Mouse (Mus musculus): ENCODE measurements at regions not wholly inside any gene's neighbourhood (a gene's known extent, or its start where the extent isn't known, plus 50 kb on each side); places are given as distances from the start of the nearest gene placed in this dataset.
A peak's percentile ranks its signal among the peaks of the same experiment; 100 is the strongest.

DNA sequence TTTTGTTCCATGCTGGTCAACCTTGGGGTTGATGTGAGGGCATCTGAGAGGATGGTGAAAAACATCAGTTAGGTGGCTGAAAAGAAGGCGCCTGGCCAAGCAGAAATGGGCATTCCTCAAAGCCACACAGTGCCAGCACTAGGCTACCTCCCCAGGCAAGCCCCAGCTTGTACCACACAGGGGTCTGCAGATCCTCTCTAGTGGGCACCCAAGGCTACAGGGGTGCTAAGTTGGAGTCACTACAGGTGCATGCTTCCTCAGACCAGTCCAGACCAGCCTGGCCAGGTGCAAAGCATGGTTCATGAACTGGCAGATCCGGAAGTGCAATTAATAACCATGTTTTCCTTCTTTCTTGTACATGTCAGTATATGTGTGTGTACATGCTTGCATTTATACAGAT, 137.1 kb downstream of the Plekhb2 start:
- Histone ChIP-seq H3K4me3 (ENCODE audit: low read length) (no peak overlapping the region), H3K4me2 (ENCODE audit: low read length) (no peak overlapping the region), H3K27me3 (replicated peaks; ENCODE audit: control insufficient read depth, insufficient read depth, low read length) (no peaks in the 10 kb centered on the region), H3K36me3 (ENCODE audit: control insufficient read depth, insufficient read depth, low read length) (no peaks in the 10 kb centered on the region), H3K4me1 (ENCODE audit: control insufficient read depth, insufficient read depth, low read depth, low read length) (no peaks in the 10 kb centered on the region), H3K9ac (ENCODE audit: low read depth, low read length) (no peak overlapping the region), H3K9me3 (ENCODE audit: control insufficient read depth, low read length) (no peaks in the 10 kb centered on the region), H3K27ac (ENCODE audit: low read depth, low read length) (no peak overlapping the region)
- no peak for ATAC-seq
- 94% methylated on average over 2 of the region's 2 CpGs for WGBS

DNA sequence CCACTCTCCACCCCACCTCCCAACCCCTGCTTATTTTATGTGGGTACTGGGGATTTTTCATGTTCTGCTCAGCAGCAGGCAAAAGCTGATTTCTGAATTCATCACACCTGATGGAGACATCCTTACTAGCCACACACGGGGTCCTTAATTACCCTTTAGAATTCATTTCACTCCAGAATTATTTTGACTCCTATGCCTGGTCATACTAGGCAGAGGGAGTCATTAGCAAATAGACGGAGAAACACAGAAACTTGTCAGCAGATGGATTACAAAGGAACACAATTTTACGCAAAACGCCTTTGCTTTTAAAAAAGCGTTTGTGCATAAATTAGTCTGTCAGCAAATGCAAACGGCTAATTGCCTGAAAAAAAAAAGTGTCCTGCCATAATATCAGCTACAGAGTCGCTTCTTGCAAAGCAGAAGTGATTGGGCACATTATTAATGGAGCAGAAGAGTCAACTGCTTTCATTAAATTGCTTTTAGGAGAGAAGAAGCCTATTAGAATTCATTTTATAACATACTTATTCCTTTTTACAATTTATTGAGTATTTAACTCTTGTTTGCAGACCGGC, 138.0 kb downstream of the Plekhb2 start:
- Histone ChIP-seq H3K9ac (ENCODE audit: low read depth, low read length) (no peak overlapping the region), H3K4me3 (ENCODE audit: low read length) (no peak overlapping the region), H3K27me3 (replicated peaks; ENCODE audit: control insufficient read depth, insufficient read depth, low read length) (no peaks in the 10 kb centered on the region), H3K4me2 (ENCODE audit: low read length) (no peak overlapping the region), H3K27ac (ENCODE audit: low read depth, low read length) (no peak overlapping the region), H3K36me3 (ENCODE audit: control insufficient read depth, insufficient read depth, low read length) (no peaks in the 10 kb centered on the region), H3K9me3 (ENCODE audit: control insufficient read depth, low read length) (no peaks in the 10 kb centered on the region), H3K4me1 (ENCODE audit: control insufficient read depth, insufficient read depth, low read depth, low read length) (no peaks in the 10 kb centered on the region)
- 37% methylated on average over 8 of the region's 8 CpGs for WGBS
- no peak for ATAC-seq

DNA sequence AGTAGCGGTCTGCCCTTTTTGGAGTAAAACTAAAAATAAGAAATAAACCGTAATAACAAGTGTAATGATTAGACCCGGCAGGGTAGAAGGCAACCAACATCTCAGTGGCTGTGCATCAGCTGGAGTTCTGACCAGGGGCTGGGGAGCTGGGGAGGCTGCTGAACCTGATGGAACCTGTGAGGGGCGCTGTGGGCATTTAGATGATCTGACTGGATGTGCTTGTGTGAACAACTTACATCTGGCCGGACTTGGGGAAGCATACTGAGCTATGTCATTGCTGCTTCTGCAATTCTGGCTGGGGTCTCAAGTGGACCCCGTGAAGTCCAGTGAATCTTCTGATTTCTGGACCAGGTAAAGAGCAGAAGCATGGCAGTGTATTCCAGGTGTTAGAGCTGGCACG, 138.4 kb downstream of the Plekhb2 start:
- no peak overlapping the region for H3K27ac ChIP-seq (ENCODE audit: low read depth, low read length)
- H3K4me2 ChIP-seq (ENCODE audit: low read length): no peak overlapping the region
- H3K27me3 ChIP-seq (replicated peaks; ENCODE audit: control insufficient read depth, insufficient read depth, low read length): no peaks in the 10 kb centered on the region
- H3K4me3 ChIP-seq (ENCODE audit: low read length): no peak overlapping the region
- WGBS: 71% methylated on average over 7 of the region's 7 CpGs
- H3K36me3 ChIP-seq (ENCODE audit: control insufficient read depth, insufficient read depth, low read length): no peaks in the 10 kb centered on the region
- no peak overlapping the region for H3K9ac ChIP-seq (ENCODE audit: low read depth, low read length)
- no peaks in the 10 kb centered on the region for H3K4me1 ChIP-seq (ENCODE audit: control insufficient read depth, insufficient read depth, low read depth, low read length)
- peak; percentile 70 for ATAC-seq
- H3K9me3 ChIP-seq (ENCODE audit: control insufficient read depth, low read length): no peaks in the 10 kb centered on the region

DNA sequence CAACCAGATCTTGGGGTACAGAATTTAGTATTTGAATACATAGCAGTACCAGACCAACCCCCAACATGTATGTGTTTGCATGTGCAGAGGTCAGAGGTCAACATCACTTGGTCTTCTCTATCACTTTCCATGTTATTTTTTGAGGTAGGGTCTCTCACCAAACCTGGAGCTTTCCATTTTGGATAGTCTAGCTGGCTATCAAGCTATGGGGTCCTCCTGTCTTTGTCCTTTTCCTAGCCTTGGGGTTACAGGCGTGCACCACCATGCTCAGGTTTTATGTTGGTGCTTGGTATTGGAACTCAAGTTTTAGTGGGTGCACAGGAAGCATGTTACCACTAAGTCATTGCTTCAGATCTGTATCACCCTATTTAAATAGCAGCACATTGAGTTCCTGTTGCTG, 151.0 kb downstream of the Plekhb2 start:
- Histone ChIP-seq H3K9ac (ENCODE audit: low read depth, low read length) (no peak overlapping the region), H3K4me2 (ENCODE audit: low read length) (no peak overlapping the region), H3K9me3 (ENCODE audit: control insufficient read depth, low read length) (no peaks in the 10 kb centered on the region), H3K27me3 (replicated peaks; ENCODE audit: control insufficient read depth, insufficient read depth, low read length) (no peaks in the 10 kb centered on the region), H3K36me3 (ENCODE audit: control insufficient read depth, insufficient read depth, low read length) (no peaks in the 10 kb centered on the region), H3K27ac (ENCODE audit: low read depth, low read length) (no peak overlapping the region), H3K4me1 (ENCODE audit: control insufficient read depth, insufficient read depth, low read depth, low read length) (no peaks in the 10 kb centered on the region), H3K4me3 (ENCODE audit: low read length) (no peak overlapping the region)
- WGBS: 75% methylated on average over 1 of the region's 1 CpGs
- ATAC-seq: no peak

DNA sequence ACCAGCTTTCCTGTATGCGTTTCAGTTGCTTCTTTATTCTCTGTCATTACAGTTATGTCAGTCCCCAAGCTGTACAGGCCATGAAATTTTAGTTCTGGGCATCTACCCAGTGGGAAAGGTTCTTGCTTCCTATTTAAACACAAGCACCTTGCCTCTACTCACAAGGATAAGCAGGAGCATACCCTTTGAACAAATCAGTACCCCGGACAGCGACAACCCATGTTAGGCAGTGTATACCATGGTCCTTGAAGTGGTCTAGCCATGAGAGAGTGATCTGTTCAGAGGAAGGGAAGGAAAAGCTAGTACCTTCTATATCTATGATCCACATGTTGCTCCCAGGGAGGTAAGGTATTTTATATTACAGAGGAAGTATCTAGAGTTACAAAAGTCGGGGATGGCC, 167.7 kb downstream of the Plekhb2 start:
- Histone ChIP-seq H3K4me3 (ENCODE audit: low read length) (no peak overlapping the region), H3K9me3 (ENCODE audit: control insufficient read depth, low read length) (no peaks in the 10 kb centered on the region), H3K9ac (ENCODE audit: low read depth, low read length) (no peak overlapping the region), H3K4me1 (ENCODE audit: control insufficient read depth, insufficient read depth, low read depth, low read length) (no peaks in the 10 kb centered on the region), H3K36me3 (ENCODE audit: control insufficient read depth, insufficient read depth, low read length) (no peaks in the 10 kb centered on the region), H3K27me3 (replicated peaks; ENCODE audit: control insufficient read depth, insufficient read depth, low read length) (no peaks in the 10 kb centered on the region), H3K4me2 (ENCODE audit: low read length) (no peak overlapping the region), H3K27ac (ENCODE audit: low read depth, low read length) (no peak overlapping the region)
- WGBS: 77% methylated on average over 4 of the region's 4 CpGs
- ATAC-seq: no peak

DNA sequence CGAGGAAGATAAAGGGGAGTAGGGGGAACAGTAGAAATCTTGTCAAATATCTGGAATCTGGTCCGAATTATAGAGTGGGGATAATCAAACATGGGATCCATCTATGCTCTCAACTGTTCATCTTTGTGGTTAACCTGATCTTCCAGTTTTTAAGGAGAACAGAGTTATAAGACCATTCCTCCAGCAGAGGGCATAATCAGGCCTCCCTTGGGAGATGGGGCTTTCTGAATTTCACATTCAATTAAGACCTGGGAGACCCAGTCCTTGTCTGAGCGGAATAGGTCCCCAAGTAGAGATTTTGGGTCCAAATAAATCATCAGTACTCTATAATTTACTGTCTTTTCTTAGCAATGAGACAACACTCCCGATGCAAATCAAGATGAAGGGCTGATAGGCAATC, 182.8 kb downstream of the Plekhb2 start:
- H3K4me1 ChIP-seq (ENCODE audit: control insufficient read depth, insufficient read depth, low read depth, low read length): no peaks in the 10 kb centered on the region
- no peaks in the 10 kb centered on the region for H3K9me3 ChIP-seq (ENCODE audit: control insufficient read depth, low read length)
- no peak overlapping the region for H3K27ac ChIP-seq (ENCODE audit: low read depth, low read length)
- no peak overlapping the region for H3K4me2 ChIP-seq (ENCODE audit: low read length)
- H3K27me3 ChIP-seq (replicated peaks; ENCODE audit: control insufficient read depth, insufficient read depth, low read length): no peaks in the 10 kb centered on the region
- no peak overlapping the region for H3K4me3 ChIP-seq (ENCODE audit: low read length)
- 65% methylated on average over 4 of the region's 4 CpGs for WGBS
- no peaks in the 10 kb centered on the region for H3K36me3 ChIP-seq (ENCODE audit: control insufficient read depth, insufficient read depth, low read length)
- H3K9ac ChIP-seq (ENCODE audit: low read depth, low read length): no peak overlapping the region
- ATAC-seq: no peak

DNA sequence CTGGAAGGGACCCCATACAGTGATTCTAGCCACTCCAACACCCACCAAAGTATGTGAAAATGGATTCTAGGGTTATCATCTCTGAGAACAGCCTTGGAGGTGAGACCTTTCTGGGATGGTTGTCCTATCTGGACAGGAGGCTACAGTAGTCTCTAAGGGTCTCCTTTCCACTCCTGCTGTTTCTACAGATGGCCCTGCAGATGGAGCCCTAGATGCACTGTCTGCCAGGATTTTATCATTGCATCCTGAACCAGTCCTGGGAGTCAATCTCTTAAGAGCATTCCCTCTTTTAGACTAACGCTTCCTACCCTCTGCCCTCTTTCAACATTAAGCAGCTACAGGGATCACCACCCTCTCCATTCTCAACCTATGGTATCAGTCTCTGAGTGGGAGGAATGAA, 223.0 kb downstream of the Plekhb2 start:
- WGBS: 84% methylated on average over 1 of the region's 1 CpGs
- Histone ChIP-seq H3K36me3 (ENCODE audit: control insufficient read depth, insufficient read depth, low read length) (no peaks in the 10 kb centered on the region), H3K27ac (ENCODE audit: low read depth, low read length) (no peak overlapping the region), H3K4me2 (ENCODE audit: low read length) (no peak overlapping the region), H3K9me3 (ENCODE audit: control insufficient read depth, low read length) (no peaks in the 10 kb centered on the region), H3K9ac (ENCODE audit: low read depth, low read length) (no peak overlapping the region), H3K27me3 (replicated peaks; ENCODE audit: control insufficient read depth, insufficient read depth, low read length) (no peaks in the 10 kb centered on the region), H3K4me1 (ENCODE audit: control insufficient read depth, insufficient read depth, low read depth, low read length) (no peaks in the 10 kb centered on the region), H3K4me3 (ENCODE audit: low read length) (no peak overlapping the region)
- ATAC-seq: no peak

DNA sequence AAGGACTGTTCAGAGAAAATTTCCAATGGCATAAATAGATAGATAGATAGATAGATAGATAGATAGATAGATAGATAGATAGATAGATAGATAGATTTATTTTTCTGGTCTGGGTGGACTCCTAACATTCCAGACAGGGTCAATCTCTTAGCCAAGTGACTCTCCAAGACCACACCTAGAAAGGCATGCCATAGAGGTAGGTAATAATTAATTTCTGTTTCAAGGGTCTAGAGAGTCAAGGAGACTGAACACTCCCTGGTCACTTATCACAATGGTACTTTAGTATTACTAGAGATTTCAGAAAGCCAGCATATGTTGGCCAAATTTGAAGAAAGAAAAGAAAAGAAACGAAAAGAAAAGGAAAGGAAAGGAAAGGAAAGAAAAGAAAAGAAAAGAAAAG, 245.1 kb downstream of the Plekhb2 start:
- Histone ChIP-seq H3K27ac (ENCODE audit: low read depth, low read length) (no peak overlapping the region), H3K4me1 (ENCODE audit: control insufficient read depth, insufficient read depth, low read depth, low read length) (no peaks in the 10 kb centered on the region), H3K9ac (ENCODE audit: low read depth, low read length) (no peak overlapping the region), H3K4me3 (ENCODE audit: low read length) (no peak overlapping the region), H3K4me2 (ENCODE audit: low read length) (no peak overlapping the region), H3K36me3 (ENCODE audit: control insufficient read depth, insufficient read depth, low read length) (no peaks in the 10 kb centered on the region), H3K27me3 (replicated peaks; ENCODE audit: control insufficient read depth, insufficient read depth, low read length) (no peaks in the 10 kb centered on the region), H3K9me3 (ENCODE audit: control insufficient read depth, low read length) (no peaks in the 10 kb centered on the region)
- ATAC-seq: no peak
- WGBS: 67% methylated on average over 1 of the region's 1 CpGs

DNA sequence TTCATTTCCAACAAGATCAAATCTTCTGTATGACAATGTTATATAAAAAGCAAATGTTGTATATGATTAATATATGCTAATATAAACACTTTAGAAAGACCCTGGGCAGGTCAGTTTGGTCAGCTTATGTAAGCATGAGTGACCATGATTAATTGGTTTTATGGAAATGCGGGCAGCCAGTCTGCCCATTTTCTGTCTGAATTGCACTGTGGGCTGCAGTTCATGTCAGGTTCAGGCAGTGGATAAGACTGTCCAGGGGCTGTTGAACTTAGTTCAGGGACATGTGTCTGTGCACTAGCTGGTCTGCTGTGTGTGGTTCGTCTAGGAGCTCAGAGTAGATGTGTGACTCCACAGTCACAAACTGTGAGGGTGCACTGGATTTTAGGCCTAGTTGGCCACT, 246.0 kb downstream of the Plekhb2 start:
- Histone ChIP-seq H3K4me3 (ENCODE audit: low read length) (no peak overlapping the region), H3K4me1 (ENCODE audit: control insufficient read depth, insufficient read depth, low read depth, low read length) (no peaks in the 10 kb centered on the region), H3K4me2 (ENCODE audit: low read length) (no peak overlapping the region)

DNA sequence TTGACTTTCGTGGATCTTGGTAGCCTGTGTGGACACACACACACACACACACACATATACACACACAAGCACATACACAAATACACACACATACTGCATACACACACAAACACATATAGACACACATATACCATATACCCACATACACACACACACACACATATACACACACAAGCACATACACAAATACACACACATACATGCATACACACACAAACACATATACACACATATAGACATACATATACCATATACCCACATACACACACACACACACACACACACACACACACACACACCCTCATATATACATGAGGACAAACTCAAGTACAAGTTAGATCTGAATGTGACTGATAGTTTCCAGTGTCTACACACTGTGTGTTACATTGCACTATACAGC, 256.9 kb downstream of the Plekhb2 start:
- H3K9ac ChIP-seq (ENCODE audit: low read depth, low read length): no peak overlapping the region
- 88% methylated on average over 1 of the region's 1 CpGs for WGBS
- ATAC-seq: no peak
- H3K4me3 ChIP-seq (ENCODE audit: low read length): no peak overlapping the region
- no peak overlapping the region for H3K27ac ChIP-seq (ENCODE audit: low read depth, low read length)
- H3K4me2 ChIP-seq (ENCODE audit: low read length): no peak overlapping the region
- H3K4me1 ChIP-seq (ENCODE audit: control insufficient read depth, insufficient read depth, low read depth, low read length): no peaks in the 10 kb centered on the region
- no peaks in the 10 kb centered on the region for H3K27me3 ChIP-seq (replicated peaks; ENCODE audit: control insufficient read depth, insufficient read depth, low read length)
- H3K9me3 ChIP-seq (ENCODE audit: control insufficient read depth, low read length): no peaks in the 10 kb centered on the region
- no peaks in the 10 kb centered on the region for H3K36me3 ChIP-seq (ENCODE audit: control insufficient read depth, insufficient read depth, low read length)

More for the DNA sequence above, 246.0 kb downstream of the Plekhb2 start:
- Histone ChIP-seq H3K9me3 (ENCODE audit: control insufficient read depth, low read length) (no peaks in the 10 kb centered on the region), H3K27ac (ENCODE audit: low read depth, low read length) (no peak overlapping the region), H3K9ac (ENCODE audit: low read depth, low read length) (no peak overlapping the region), H3K36me3 (ENCODE audit: control insufficient read depth, insufficient read depth, low read length) (no peaks in the 10 kb centered on the region), H3K27me3 (replicated peaks; ENCODE audit: control insufficient read depth, insufficient read depth, low read length) (no peaks in the 10 kb centered on the region)
- no peak for ATAC-seq
- 41% methylated on average over 2 of the region's 2 CpGs for WGBS

Measured in hindbrain, embryonic 16.5 days (tissue).